In the genomic region with DNA sequence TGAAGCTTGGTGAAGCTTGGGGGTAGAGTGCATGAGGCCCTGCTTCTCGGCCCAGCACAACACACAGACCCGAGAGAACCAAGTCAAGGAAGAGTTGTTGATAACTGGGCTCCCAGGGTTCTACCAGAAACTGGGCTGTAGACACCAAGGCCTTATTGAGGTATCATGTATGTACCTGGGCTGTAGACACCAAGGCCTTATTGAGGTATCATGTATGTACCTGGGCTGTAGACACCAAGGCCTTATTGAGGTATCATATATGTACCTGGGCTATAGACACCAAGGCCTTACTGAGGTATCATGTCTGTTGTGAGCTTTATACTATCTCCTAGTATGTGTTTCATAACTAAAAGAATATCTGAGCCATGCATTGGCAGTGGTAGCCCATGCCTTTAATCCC, we compare ENCODE assay signal across 16 mouse cellular contexts. TPM values are rescaled to one million over a fixed set of nuclear protein-coding genes. Genes with fewer than 3 reads are reported as not detected.
DNase-seq lines count a peak whose midpoint lies in the region; ATAC-seq and TF ChIP-seq lines count a peak whose summit lies in the region.
"Not testable (repeated sequence)": the region's sequence is repeated elsewhere in the genome, so short reads cannot be mapped to it uniquely, and the experiment has no call there.
"Had no signal": no experiment of that assay in that cellular context is flagged by ENCODE, and none has a peak within 500 bp of the region (broad histone marks: within the 10 kb centered on the region; RNA-seq: fewer than 3 reads in every experiment).

No protein-coding gene starts in this region.

- TF ChIP-seq CTCF in hindbrain, postnatal 0 days (IDR thresholded peaks at IDR 0.05; ENCODE audit: low read depth): not testable (repeated sequence)

- H3K9ac ChIP-seq in embryonic facial prominence, embryonic 13.5 days; heart, embryonic 12.5 days; hindbrain, postnatal 0 days (replicated peaks; ENCODE audit: low read length); intestine, embryonic 14.5 days (ENCODE audit: low read length); liver, embryonic 11.5 days (ENCODE audit: low read depth, low read length); neural tube, embryonic 13.5 days: not testable (repeated sequence)

- not testable (repeated sequence) for DNase-seq in hindbrain, postnatal 0 days (ENCODE audit: low spot score); intestine, embryonic 14.5 days (ENCODE audit: low spot score); liver, embryonic 11.5 days (ENCODE audit: low spot score)

- H3K36me3 ChIP-seq in embryonic facial prominence, embryonic 13.5 days: peaks cover 79% of the 10 kb centered on the region
- peaks cover 82% of the 10 kb centered on the region for H3K36me3 ChIP-seq in heart, embryonic 12.5 days
- peaks cover 37% of the 10 kb centered on the region for H3K36me3 ChIP-seq in hindbrain, postnatal 0 days (ENCODE audit: insufficient read depth, low read length)
- H3K36me3 ChIP-seq in intestine, embryonic 14.5 days (ENCODE audit: control insufficient read depth, insufficient read depth, low read length): peaks cover 67% of the 10 kb centered on the region
- peaks cover 32% of the 10 kb centered on the region for H3K36me3 ChIP-seq in liver, embryonic 11.5 days (ENCODE audit: control insufficient read depth, insufficient read depth, low read length)
- peaks cover 81% of the 10 kb centered on the region for H3K36me3 ChIP-seq in neural tube, embryonic 13.5 days

- not testable (repeated sequence) for H3K27me3 ChIP-seq in embryonic facial prominence, embryonic 13.5 days; heart, embryonic 12.5 days (replicated peaks); hindbrain, postnatal 0 days (ENCODE audit: insufficient read depth, low read length); intestine, embryonic 14.5 days (replicated peaks; ENCODE audit: control insufficient read depth, insufficient read depth, low read length); liver, embryonic 11.5 days (replicated peaks; ENCODE audit: control insufficient read depth, insufficient read depth, low read length); neural tube, embryonic 13.5 days

- 97% methylated on average over 2 of the region's 2 CpGs for WGBS in embryonic facial prominence, embryonic 13.5 days
- 91% methylated on average over 2 of the region's 2 CpGs for WGBS in heart, embryonic 12.5 days
- 95% methylated on average over 2 of the region's 2 CpGs for WGBS in hindbrain, postnatal 0 days
- WGBS in intestine, embryonic 14.5 days: 88% methylated on average over 2 of the region's 2 CpGs
- WGBS in liver, embryonic 11.5 days: 93% methylated on average over 2 of the region's 2 CpGs
- WGBS in neural tube, embryonic 13.5 days: 100% methylated on average over 2 of the region's 2 CpGs

- H3K9me3 ChIP-seq in embryonic facial prominence, embryonic 13.5 days; heart, embryonic 12.5 days (replicated peaks); hindbrain, postnatal 0 days (ENCODE audit: low read length); intestine, embryonic 14.5 days (ENCODE audit: control insufficient read depth, low read length); liver, embryonic 11.5 days (ENCODE audit: control insufficient read depth, low read length); neural tube, embryonic 13.5 days: not testable (repeated sequence)

- not testable (repeated sequence) for H3K27ac ChIP-seq in embryonic facial prominence, embryonic 13.5 days; heart, embryonic 12.5 days (ENCODE audit: poor library complexity, severe bottlenecking); hindbrain, postnatal 0 days; intestine, embryonic 14.5 days (ENCODE audit: low read depth); liver, embryonic 11.5 days (ENCODE audit: low read depth, low read length); neural tube, embryonic 13.5 days (replicated peaks)

- H3K4me2 ChIP-seq in embryonic facial prominence, embryonic 13.5 days; heart, embryonic 12.5 days; hindbrain, postnatal 0 days (ENCODE audit: low read depth, low read length); intestine, embryonic 14.5 days (ENCODE audit: low read length); liver, embryonic 11.5 days; neural tube, embryonic 13.5 days: not testable (repeated sequence)

- 0 out of 2 replicates have a peak, but pooled peaks have one; percentile 62 for ATAC-seq in embryonic facial prominence, embryonic 13.5 days (ENCODE audit: insufficient number of reproducible peaks, insufficient read depth, low FRiP score, low TSS enrichment, low read depth)
- 0 out of 2 replicates have a peak, but pooled peaks have one; percentile 44 for ATAC-seq in erythroid progenitor cell, adult 5-6 weeks (replicated peaks; ENCODE audit: low FRiP score, poor library complexity, severe bottlenecking)
- 0 out of 2 replicates have a peak, but pooled peaks have one; percentile 47 for ATAC-seq in heart, embryonic 12.5 days (ENCODE audit: insufficient number of reproducible peaks, low FRiP score)
- peak; percentile 53; the same call in 1 of the 2 replicates for ATAC-seq in hindbrain, postnatal 0 days
- ATAC-seq in intestine, embryonic 14.5 days (replicated peaks; ENCODE audit: low FRiP score, low TSS enrichment, low read depth): 0 out of 2 replicates have a peak, but pooled peaks have one; percentile 48
- 0 out of 2 replicates have a peak, but pooled peaks have one; percentile 42 for ATAC-seq in liver, embryonic 11.5 days (replicated peaks; ENCODE audit: low FRiP score)
- peak; percentile 36; the same call in 1 of the 2 replicates for ATAC-seq in megakaryocyte-erythroid progenitor cell, adult 5-6 weeks (replicated peaks; ENCODE audit: low FRiP score, low TSS enrichment, poor library complexity, severe bottlenecking)
- ATAC-seq in neural tube, embryonic 13.5 days (ENCODE audit: low read depth): 0 out of 2 replicates have a peak, but pooled peaks have one; percentile 50

- H3K4me3 ChIP-seq in embryonic facial prominence, embryonic 13.5 days; heart, embryonic 12.5 days; hindbrain, postnatal 0 days (ENCODE audit: low read length); intestine, embryonic 14.5 days (ENCODE audit: low read depth, low read length); liver, embryonic 11.5 days (ENCODE audit: low read depth, low read length); neural tube, embryonic 13.5 days: not testable (repeated sequence)

- not testable (repeated sequence) for H3K4me1 ChIP-seq in embryonic facial prominence, embryonic 13.5 days; heart, embryonic 12.5 days (replicated peaks); hindbrain, postnatal 0 days (ENCODE audit: insufficient read depth, low read length); intestine, embryonic 14.5 days (replicated peaks; ENCODE audit: control insufficient read depth, insufficient read depth, low read length); liver, embryonic 11.5 days (replicated peaks; ENCODE audit: control insufficient read depth, insufficient read depth, low read length); neural tube, embryonic 13.5 days (replicated peaks)

RNA-seq across cellular contexts. Expression of a gene that starts 18.6 kb away (rescaled TPM):
- 1.1 TPM in 2 replicates for polyA plus RNA-seq in embryonic facial prominence, embryonic 13.5 days (2015; fragmentation: Nextera tagmentation; extraction: Ambion mirVana)
- total RNA-seq in erythroid progenitor cell, adult 5-6 weeks (2015; ENCODE audit: low replicate concordance): not detected in 2 replicates
- not detected in 2 replicates for total RNA-seq in erythroid progenitor cell, adult 5-6 weeks (2017; ENCODE audit: low replicate concordance)
- 0.09 TPM in 1 of 2 replicates, not detected in the other for polyA plus RNA-seq in heart, embryonic 12.5 days (2016; fragmentation: Nextera tagmentation; extraction: Ambion mirVana)
- total RNA-seq in hindbrain, postnatal 0 days (2014; rRNA removed): 104 and 132 TPM in 2 replicates
- polyA plus RNA-seq in hindbrain, postnatal 0 days (2015; fragmentation: Nextera tagmentation; extraction: Ambion mirVana): 124 and 127 TPM in 2 replicates
- 3.2 and 3.3 TPM in 2 replicates for polyA plus RNA-seq in intestine, embryonic 14.5 days (2014; fragmentation: Nextera tagmentation; extraction: Ambion mirVana)
- not detected in 2 replicates for polyA plus RNA-seq in liver, embryonic 11.5 days (2014; fragmentation: Nextera tagmentation; extraction: Ambion mirVana)
- not detected in 2 replicates for total RNA-seq in megakaryocyte-erythroid progenitor cell, adult 5-6 weeks (2014; fragmentation: Nextera tagmentation)
- total RNA-seq in megakaryocyte-erythroid progenitor cell, adult 5-6 weeks (2017): not detected in 2 replicates
- polyA plus RNA-seq in neural tube, embryonic 13.5 days (2015; fragmentation: Nextera tagmentation; extraction: Ambion mirVana): 45.8 and 54.8 TPM in 2 replicates
- total RNA-seq: adrenal gland, adult 18-20 months; adrenal gland, adult 2 months; adrenal gland, adult 8-10 months; adrenal gland, postnatal 25 days; CH12.LX; G1E had no signal
- polyA plus RNA-seq: activated CD4-positive, CD25-positive, alpha-beta regulatory T cell, adult 4 months; CD4-positive, CD25-positive, alpha-beta regulatory T cell, adult 4 months; G1E had no signal

RNA-seq across cellular contexts. Expression of a gene that starts 39.3 kb away (rescaled TPM):
- 9.3 and 13.0 TPM in 2 replicates for polyA plus RNA-seq in embryonic facial prominence, embryonic 13.5 days (2015; fragmentation: Nextera tagmentation; extraction: Ambion mirVana)
- 0.72 and 6.7 TPM in 2 replicates for total RNA-seq in erythroid progenitor cell, adult 5-6 weeks (2015; ENCODE audit: low replicate concordance)
- total RNA-seq in erythroid progenitor cell, adult 5-6 weeks (2017; ENCODE audit: low replicate concordance): 0.13 TPM in 1 of 2 replicates, not detected in the other
- polyA plus RNA-seq in heart, embryonic 12.5 days (2016; fragmentation: Nextera tagmentation; extraction: Ambion mirVana): 8.8 and 9.8 TPM in 2 replicates
- 141 and 162 TPM in 2 replicates for total RNA-seq in hindbrain, postnatal 0 days (2014; rRNA removed)
- polyA plus RNA-seq in hindbrain, postnatal 0 days (2015; fragmentation: Nextera tagmentation; extraction: Ambion mirVana): 21.4 and 22.9 TPM in 2 replicates
- 6.3 and 7.0 TPM in 2 replicates for polyA plus RNA-seq in intestine, embryonic 14.5 days (2014; fragmentation: Nextera tagmentation; extraction: Ambion mirVana)
- polyA plus RNA-seq in liver, embryonic 11.5 days (2014; fragmentation: Nextera tagmentation; extraction: Ambion mirVana): 4.8 and 5.6 TPM in 2 replicates
- total RNA-seq in megakaryocyte-erythroid progenitor cell, adult 5-6 weeks (2014; fragmentation: Nextera tagmentation): 6.2 and 13.5 TPM in 2 replicates
- total RNA-seq in megakaryocyte-erythroid progenitor cell, adult 5-6 weeks (2017): 2.9 and 4.5 TPM in 2 replicates
- 11.6 and 12.7 TPM in 2 replicates for polyA plus RNA-seq in neural tube, embryonic 13.5 days (2015; fragmentation: Nextera tagmentation; extraction: Ambion mirVana)

RNA-seq across cellular contexts. Expression of a gene that starts 43.7 kb away (rescaled TPM):
- 103 and 106 TPM in 2 replicates for polyA plus RNA-seq in embryonic facial prominence, embryonic 13.5 days (2015; fragmentation: Nextera tagmentation; extraction: Ambion mirVana)
- total RNA-seq in erythroid progenitor cell, adult 5-6 weeks (2015; ENCODE audit: low replicate concordance): 28.5 and 59.9 TPM in 2 replicates
- 25.1 and 48.1 TPM in 2 replicates for total RNA-seq in erythroid progenitor cell, adult 5-6 weeks (2017; ENCODE audit: low replicate concordance)
- 85.0 and 89.4 TPM in 2 replicates for polyA plus RNA-seq in heart, embryonic 12.5 days (2016; fragmentation: Nextera tagmentation; extraction: Ambion mirVana)
- 60.6 and 83.1 TPM in 2 replicates for total RNA-seq in hindbrain, postnatal 0 days (2014; rRNA removed)
- polyA plus RNA-seq in hindbrain, postnatal 0 days (2015; fragmentation: Nextera tagmentation; extraction: Ambion mirVana): 62.3 and 64.0 TPM in 2 replicates
- 83.4 and 90.5 TPM in 2 replicates for polyA plus RNA-seq in intestine, embryonic 14.5 days (2014; fragmentation: Nextera tagmentation; extraction: Ambion mirVana)
- 68.4 and 70.1 TPM in 2 replicates for polyA plus RNA-seq in liver, embryonic 11.5 days (2014; fragmentation: Nextera tagmentation; extraction: Ambion mirVana)
- total RNA-seq in megakaryocyte-erythroid progenitor cell, adult 5-6 weeks (2014; fragmentation: Nextera tagmentation): 61.9 and 65.5 TPM in 2 replicates
- total RNA-seq in megakaryocyte-erythroid progenitor cell, adult 5-6 weeks (2017): 60.3 and 82.2 TPM in 2 replicates
- polyA plus RNA-seq in neural tube, embryonic 13.5 days (2015; fragmentation: Nextera tagmentation; extraction: Ambion mirVana): 59.6 and 66.2 TPM in 2 replicates

RNA-seq across cellular contexts. Expression of a gene that starts 54.0 kb away (rescaled TPM):
- 5.3 TPM in 2 replicates for polyA plus RNA-seq in embryonic facial prominence, embryonic 13.5 days (2015; fragmentation: Nextera tagmentation; extraction: Ambion mirVana)
- total RNA-seq in erythroid progenitor cell, adult 5-6 weeks (2015; ENCODE audit: low replicate concordance): not detected in 2 replicates
- total RNA-seq in erythroid progenitor cell, adult 5-6 weeks (2017; ENCODE audit: low replicate concordance): 1.7 TPM in 1 of 2 replicates, not detected in the other
- 1.7 and 2.8 TPM in 2 replicates for polyA plus RNA-seq in heart, embryonic 12.5 days (2016; fragmentation: Nextera tagmentation; extraction: Ambion mirVana)
- 3.5 and 5.6 TPM in 2 replicates for total RNA-seq in hindbrain, postnatal 0 days (2014; rRNA removed)
- polyA plus RNA-seq in hindbrain, postnatal 0 days (2015; fragmentation: Nextera tagmentation; extraction: Ambion mirVana): 8.5 and 8.9 TPM in 2 replicates
- polyA plus RNA-seq in intestine, embryonic 14.5 days (2014; fragmentation: Nextera tagmentation; extraction: Ambion mirVana): 2.5 and 3.4 TPM in 2 replicates
- 1.6 and 3.0 TPM in 2 replicates for polyA plus RNA-seq in liver, embryonic 11.5 days (2014; fragmentation: Nextera tagmentation; extraction: Ambion mirVana)
- total RNA-seq in megakaryocyte-erythroid progenitor cell, adult 5-6 weeks (2014; fragmentation: Nextera tagmentation): 6.8 TPM in 1 of 2 replicates, not detected in the other
- 1.2 and 1.7 TPM in 2 replicates for total RNA-seq in megakaryocyte-erythroid progenitor cell, adult 5-6 weeks (2017)
- 7.6 and 8.9 TPM in 2 replicates for polyA plus RNA-seq in neural tube, embryonic 13.5 days (2015; fragmentation: Nextera tagmentation; extraction: Ambion mirVana)

Comparison
In these comparisons a context has a peak if more than half of its experiments do, and no peak if none do; other contexts are left out.
1. RNA of a gene that starts 18.6 kb away (polyA plus RNA-seq): 124 to 127 TPM in hindbrain, postnatal 0 days and 45.8 to 54.8 TPM in neural tube, embryonic 13.5 days; 3.2 to 3.3 TPM in intestine, embryonic 14.5 days, 1.1 TPM in embryonic facial prominence, embryonic 13.5 days, 0.09 TPM in heart, embryonic 12.5 days and not detected in liver, embryonic 11.5 days; every median in the first group is over 10 times any median in the second.
2. Peak in every context shown above with its lines, with median percentiles within 50 percentile points of each other: ATAC-seq.